Mouse (Mus musculus) layer of hippocampus, postnatal 10 days (tissue): ENCODE data around the gene Naaa. TPM values are rescaled to one million over a fixed set of nuclear protein-coding genes. Genes with fewer than 3 reads are reported as not detected.

Source experiments
- DNase-seq, 2 experiments: peaks; one replicate each; pipeline ENCODE4 v3.0.0; 2021; ENCODE audit warnings: low spot score in 2 of 2
- long read RNA-seq: library from polyadenylated mRNA; stranded (forward); transcript quantifications from one replicate; pipeline ENCODE4 v2.0.0, GENCODE M21; 2023
- total RNA-seq, 2 experiments: library from RNA; stranded (reverse); gene quantifications; 2 replicates each; pipeline ENCODE4 v1.2.3; 2021

Gene Naaa
- 10 to 100 TPM; 28.8 to 32.0 TPM for total RNA-seq
- long read RNA-seq, transcript Naaa-201 (11 exons, 2,414 nt), result major isoform, 29 of 29 reads
- long read RNA-seq, partial matches to known transcripts, result 0 of 29 reads
- long read RNA-seq, other reads (novel, unspliced or antisense), result 0 of 29 reads

DNA sequence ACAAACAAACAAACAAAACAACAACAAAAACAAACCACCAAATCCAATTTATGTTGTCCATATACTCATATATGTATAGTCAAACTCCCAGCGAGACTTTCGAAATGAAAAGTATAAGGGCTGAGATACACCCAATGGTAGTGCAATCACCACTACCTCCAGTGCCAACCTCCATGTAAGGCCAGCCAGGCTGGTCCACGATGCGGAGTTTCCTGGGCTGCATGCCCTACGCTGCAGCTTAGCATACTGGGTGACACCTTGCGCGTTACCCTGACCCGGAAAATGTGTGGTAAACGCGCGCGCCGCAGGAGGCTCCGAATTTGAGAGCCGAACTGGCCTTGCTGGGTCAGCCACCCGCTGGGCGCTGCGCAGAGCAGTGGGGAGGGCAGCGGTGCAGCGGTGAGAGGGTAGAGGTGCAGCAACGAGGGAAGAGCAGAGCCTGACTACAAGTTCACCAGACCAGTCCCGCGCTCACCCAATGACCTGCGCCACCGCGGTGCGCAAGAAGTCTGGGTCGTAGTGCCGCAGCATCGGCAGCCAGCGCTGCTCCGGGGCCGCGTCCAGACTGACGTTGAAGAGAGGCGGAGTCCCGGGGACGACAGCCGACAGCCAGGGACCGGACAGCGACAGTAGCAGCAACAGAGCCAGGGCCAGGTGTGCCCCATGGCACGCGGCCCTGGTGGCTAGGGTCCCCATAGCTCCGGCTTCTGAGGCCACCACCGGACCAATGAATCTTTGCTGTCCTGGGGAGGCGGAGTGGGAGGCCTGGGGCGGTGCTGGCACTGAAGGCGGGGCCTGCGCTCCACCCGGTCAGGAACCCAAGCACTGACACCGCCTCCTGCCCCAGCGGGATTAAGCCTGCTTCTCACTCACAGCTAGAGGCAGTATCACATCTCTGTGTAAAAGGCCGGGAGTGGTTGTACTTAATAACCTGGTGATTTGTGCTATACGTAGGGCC lies at the start of gene Naaa:
TSS of gene Naaa (minus strand) at position 734 of the 958 bp plus-strand sequence.
- peak; percentile 71 to 78 for DNase-seq

GRCm38 (mm10) chr5:92327367-92327766 lies 49.4 kb upstream of the Naaa start:
- DNase-seq, result no peak

- DNase-seq, result no peak
Observed at GRCm38 (mm10) chr5:92323264-92323663, 45.3 kb upstream of the Naaa start.

DNA sequence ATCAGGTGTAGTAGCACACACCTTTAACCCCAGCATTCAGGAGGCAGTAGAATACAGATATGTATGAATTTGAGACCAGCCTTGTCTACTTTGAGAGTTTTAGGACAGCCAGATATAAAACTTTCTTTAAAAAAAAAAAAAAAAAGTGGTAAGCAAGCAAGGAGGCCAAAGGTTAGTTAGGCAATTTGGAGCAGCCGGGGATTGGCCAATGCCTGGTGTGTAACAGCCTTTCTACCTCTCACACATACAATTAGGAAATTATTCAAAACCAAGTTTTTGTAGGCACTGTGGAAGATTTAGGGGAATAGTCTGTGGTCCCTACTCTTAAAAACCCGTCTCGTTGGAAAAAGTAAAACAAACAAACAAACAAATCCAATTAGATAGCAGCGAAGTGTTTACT lies 44.6 kb upstream of the Naaa start:
- DNase-seq, result no peak

- no peak for DNase-seq
Observed at GRCm38 (mm10) chr5:92321631-92322400, 43.8 kb upstream of the Naaa start.

- DNase-seq, result no peak
Observed at GRCm38 (mm10) chr5:92318596-92318995, 40.6 kb upstream of the Naaa start.

DNA sequence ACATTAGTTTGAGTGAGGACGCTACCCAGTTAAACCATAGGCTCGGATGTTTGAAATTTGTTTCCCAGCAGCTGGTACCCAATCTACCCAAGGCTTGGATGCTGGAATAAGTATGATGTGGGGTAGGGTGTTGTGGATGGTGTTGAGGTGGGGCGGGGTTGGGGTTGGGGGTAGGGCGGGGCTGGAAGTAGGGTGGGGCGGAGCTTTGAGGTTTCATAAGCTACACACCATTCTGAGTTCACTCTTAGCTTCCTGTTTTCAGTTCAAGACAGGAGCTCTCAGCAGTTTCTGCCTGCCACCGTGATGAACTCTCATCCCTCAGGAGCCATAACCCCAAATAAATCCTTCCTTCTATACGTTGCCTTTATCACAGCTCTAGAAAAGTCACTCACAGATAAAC lies 40.1 kb upstream of the Naaa start:
- no peak for DNase-seq

DNA sequence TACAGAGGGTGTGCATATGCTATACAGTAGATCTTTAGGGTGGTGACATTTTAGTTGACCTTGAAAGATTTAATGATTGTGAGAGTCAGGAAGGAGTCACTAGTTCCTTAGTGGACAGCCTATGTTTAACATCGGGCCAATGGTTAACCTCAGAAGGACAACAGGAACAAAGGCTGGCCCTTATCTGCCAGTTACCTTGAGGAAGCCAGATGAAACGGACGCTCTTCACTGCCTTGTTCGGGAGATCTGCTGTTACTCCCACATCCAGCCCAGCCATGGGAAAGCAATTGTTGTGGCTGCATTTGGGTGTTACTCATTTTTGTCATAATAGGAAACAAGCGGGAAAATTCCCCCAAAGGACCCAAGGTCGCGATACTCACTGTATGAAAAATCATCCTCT lies 35.8 kb upstream of the Naaa start:
- DNase-seq, result no peak

DNA sequence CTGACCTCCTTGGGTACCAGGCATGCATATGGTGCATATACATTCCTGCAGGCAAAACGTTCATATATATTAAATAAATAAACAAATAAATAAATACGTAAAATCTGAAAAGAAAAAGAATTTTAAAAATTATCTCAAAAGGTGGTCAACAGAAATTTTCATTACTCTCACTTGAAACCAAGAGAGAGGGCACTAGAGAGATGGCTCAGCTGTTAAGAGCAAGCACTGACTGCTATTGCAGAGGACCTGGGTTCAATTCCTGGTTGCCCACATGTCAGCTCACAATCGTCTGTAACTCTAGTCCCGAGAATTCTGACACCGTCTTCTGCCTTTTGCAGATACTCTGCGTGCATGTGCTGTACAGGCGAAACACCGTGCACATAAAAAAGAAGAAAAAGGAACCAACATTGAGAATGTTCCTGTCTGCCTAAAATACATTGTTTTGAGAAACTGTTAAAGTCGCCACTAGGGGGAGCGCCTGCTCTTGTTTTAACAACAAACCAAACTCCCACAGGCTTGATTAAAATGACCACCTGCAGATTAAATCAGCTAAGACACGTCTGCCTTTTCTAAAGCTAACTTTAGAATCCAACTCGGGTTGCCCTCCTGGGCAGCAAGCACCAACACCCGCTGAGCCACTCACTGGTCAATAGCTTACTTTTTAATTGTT lies 34.2 kb upstream of the Naaa start:
- peak; percentile 92 to 93 for DNase-seq

GRCm38 (mm10) chr5:92309681-92310511 lies 31.9 kb upstream of the Naaa start, which contains the start of gene Sdad1:
Gene Sdad1, minus strand, starts transcription at chr5:92310479.
- peak; percentile 95 for DNase-seq

DNA sequence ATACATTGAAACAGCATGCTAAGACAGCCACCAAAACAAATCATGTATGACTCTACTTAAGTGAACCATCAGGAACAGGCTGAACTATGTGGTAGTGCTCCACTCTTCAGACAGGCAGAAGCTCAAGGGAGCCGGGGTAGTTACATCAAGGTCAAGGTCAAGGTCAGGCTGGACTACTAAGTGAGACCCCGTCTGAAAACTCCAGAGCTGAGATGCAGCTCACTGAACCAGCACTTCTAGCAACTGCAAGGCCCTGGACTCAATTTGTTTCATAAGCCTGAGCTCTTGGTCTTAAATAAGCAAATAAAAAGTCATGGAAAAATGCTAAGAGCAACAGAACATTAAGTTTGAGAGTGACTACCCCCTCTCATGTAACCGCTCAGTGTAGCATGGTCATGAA lies 26.3 kb upstream of the Naaa start:
- no peak for DNase-seq

DNA sequence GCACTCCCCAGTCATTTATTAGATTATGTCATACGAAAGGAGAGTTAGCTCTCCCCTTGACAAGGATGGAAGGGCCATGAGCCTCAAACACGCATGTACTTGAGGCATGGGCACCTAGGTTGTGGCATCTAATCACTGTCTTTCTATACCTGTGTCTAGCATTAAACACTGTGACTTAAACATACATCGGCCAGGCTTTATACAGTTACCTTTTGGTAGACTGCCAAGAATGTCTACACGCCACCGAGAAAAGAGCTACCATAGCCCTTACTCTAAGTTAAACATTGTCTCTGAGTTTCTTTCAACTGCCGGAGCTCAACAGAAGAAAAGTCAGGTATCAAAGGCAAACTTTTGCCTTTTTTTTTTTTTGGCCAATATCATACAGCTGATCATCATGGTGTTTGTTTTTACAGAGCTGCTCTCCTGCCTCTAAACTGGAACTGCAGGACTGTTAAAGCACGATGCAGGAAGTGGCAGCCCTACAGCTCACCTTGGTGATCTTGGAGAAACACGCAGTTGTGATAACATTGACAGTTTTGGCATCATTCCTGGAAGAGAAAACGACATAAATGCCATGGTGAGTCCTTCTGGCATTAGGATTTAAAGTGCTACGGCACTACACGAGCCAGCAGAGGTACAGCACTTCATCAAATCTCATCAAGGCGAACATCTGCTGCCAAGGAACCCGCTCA lies 24.3 kb upstream of the Naaa start:
- no peak for DNase-seq

DNA sequence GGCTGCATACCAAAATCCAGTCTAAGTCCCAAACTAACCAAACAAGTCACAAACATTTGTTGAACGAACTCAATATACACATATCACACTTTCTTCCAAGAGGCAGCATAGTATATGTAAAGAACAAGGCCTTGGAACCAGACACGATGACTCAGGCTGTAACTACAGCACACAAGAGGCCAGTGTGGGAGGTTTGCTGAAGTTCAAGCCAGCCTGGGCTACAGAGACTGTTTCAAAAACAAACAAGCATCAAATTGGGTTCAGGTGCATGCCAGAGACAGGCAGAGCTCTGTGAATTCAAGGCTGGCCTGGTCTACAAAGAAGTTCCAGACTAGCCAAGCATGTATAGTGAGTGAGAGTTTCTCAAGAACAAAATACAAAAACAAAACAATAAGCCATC lies 16.6 kb upstream of the Naaa start:
- no peak for DNase-seq

DNA sequence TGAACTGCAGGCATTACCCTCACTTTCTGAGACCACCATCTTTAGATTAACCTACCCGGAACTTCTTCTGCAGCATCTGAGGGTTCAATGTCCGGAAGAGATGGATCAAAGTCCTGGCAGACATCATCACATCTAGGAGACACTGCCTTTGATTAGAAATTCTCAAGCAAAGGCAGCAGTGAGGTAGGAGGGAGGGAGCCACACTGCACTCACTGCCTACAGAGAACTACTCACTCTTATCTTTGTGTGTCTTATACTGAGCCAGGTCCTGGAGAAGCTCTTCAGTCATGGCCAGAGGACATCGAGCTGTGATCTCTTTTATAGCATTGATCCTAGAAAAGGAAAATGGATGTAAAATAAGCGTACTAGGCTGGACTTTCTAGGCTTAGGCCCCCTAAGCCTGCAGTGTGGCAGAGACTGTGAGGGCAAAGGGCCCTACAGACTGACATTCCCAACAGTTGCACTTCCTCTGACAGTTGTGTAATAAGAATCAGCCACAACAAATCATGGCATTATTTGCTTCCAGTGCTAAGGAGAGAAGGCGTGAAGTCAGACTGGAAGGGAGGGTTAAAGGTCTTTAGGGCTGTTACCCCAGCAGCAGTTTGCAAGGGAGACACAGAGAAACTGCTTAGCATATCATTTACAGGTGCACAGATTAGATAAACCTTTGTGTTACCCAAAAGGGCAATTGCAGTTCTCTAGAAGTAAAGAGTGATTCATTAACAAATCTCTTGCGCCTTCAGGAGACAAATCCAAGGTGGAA lies 13.9 kb upstream of the Naaa start:
- DNase-seq, result no peak

DNA sequence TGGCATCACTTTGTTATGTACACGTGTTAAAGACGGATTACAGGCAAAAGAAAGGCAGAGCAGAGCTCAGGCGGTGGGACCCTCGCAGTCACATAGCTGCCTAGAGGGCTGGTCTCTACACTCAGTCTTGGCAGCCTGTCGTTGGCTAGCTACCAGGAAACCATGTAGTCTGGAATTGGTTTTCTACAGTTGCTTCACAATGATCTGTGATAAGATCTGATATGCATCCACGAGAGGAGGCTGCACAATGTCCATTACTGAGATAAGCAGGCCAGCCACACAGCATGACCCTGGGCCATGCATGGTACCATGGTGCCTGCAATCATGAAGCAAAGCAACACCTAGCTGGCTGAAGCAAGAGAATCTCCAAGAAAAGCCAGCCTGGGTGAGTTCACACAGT lies 9.9 kb upstream of the Naaa start:
- no peak for DNase-seq

DNA sequence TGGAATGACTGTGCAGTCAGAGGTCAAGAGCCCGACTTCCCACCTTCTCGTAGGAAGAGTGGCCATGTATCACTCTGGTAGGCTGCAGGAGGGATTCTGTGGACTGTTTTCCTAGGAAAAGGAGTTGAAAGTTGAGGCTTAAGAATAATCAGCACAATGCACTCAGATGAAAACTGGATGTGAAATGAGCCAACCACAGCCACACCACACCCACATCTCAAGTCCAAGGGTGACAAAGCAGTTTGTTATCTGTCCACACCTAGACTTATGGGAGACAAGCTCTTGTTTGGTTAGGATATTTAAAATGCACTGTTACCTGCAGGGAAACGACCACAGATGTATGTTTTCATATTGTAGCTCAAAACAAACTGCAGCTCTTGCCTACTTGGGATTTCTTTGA lies 5.1 kb upstream of the Naaa start:
- no peak for DNase-seq

DNA sequence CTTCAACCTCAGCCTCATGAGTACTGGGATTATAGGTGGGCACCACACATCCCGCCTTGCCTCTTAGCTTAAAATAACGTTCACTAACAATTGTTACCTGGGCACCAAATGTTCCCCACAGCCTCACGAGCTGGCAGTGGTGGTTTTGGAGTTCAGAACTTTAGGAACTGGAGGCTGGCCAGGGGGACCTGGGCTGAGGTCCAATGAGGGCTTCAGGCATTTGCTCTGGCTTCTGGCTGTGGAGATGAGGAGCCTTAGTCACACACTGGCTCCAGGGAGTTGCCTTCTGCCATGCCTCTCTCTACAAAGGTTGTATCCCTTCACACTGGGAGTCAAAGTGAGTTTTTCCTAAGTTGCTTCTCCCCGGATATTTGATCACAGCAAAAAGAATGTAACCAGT lies 4.6 kb upstream of the Naaa start:
- peak; percentile 25 to 42 for DNase-seq

GRCm38 (mm10) chr5:92278942-92279537 lies 1.1 kb upstream of the Naaa start:
- DNase-seq, result no peak

DNA sequence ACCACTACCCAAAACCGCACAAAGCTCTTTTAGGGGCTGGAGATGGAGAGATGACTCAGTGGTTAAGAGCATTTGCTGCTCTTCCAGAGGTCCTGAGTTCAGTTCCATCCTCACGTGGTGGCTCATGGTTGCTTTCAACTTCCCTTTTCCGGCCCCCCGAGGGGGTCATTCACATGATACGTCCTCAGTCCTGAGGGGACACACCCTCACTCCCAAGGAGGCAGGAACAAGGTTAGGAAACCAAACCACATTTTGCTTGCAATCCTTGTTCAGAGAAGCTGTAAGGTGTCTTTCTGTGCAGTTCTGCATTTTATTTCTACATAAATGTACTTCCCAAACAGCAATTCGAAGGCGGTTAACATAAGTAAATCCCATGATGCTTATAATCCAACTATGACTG lies 7.5 kb downstream of the Naaa start:
- DNase-seq, result no peak
